Mouse (Mus musculus) MEL (cell line): Measurements from ENCODE around the gene Psmb6. TPM values are rescaled to one million over a fixed set of nuclear protein-coding genes. Genes with fewer than 3 reads are reported as not detected.
"Not testable (repeated sequence)": the region's sequence is repeated elsewhere in the genome, so short reads cannot be mapped to it uniquely, and the experiment has no call there.

Source experiments
- DNase-seq: peaks from one replicate; pipeline ENCODE4 v3.0.0; 2011; ENCODE audit warnings: low read depth, low spot score
- H3K27ac ChIP-seq: 2 replicates; pipeline ENCODE4 v1.5.1; 2012; ENCODE audit warnings: low read depth, mild to moderate bottlenecking, control low read depth, low read length, moderate library complexity; ENCODE audit not compliant: control insufficient read depth
- H3K27me3 ChIP-seq, 2 experiments: fragments of 150-350 bp in 1 of 2; sonication (generic) in 1 of 2; 2 replicates each; pipeline ENCODE4 v1.6.1; 2012; ENCODE audit warnings: low read length in 2 of 2, mild to moderate bottlenecking in 2 of 2, improper control_type of control experiment in 1 of 2, moderate library complexity in 1 of 2; ENCODE audit not compliant: insufficient read depth in 2 of 2, control insufficient read depth in 1 of 2
- H3K36me3 ChIP-seq, 2 experiments: 2 replicates each; pipeline ENCODE4 v1.6.1; 2012 to 2014; ENCODE audit warnings: low read length in 2 of 2, improper control_type of control experiment in 1 of 2, inconsistent platforms in 1 of 2, mild to moderate bottlenecking in 1 of 2; ENCODE audit not compliant: insufficient read depth in 2 of 2, control insufficient read depth in 1 of 2
- H3K4me1 ChIP-seq, 2 experiments: fragments of 150-350 bp in 1 of 2; sonication (generic) in 1 of 2; 2 replicates each; pipeline ENCODE4 v1.6.1; 2012; ENCODE audit warnings: low read length in 2 of 2, improper control_type of control experiment in 1 of 2, mild to moderate bottlenecking in 1 of 2; ENCODE audit not compliant: insufficient read depth in 2 of 2, control insufficient read depth in 1 of 2
- H3K4me3 ChIP-seq, 2 experiments: fragments of 150-350 bp in 1 of 2; sonication (generic) in 1 of 2; 2 replicates each; pipeline ENCODE4 v1.5.1; 2012; ENCODE audit warnings: low read depth in 2 of 2, low read length in 2 of 2, mild to moderate bottlenecking in 2 of 2, moderate library complexity in 2 of 2, control low read depth in 1 of 2, improper control_type of control experiment in 1 of 2; ENCODE audit not compliant: control insufficient read depth in 1 of 2, insufficient read depth in 1 of 2
- H3K79me2 ChIP-seq: 2 replicates; pipeline ENCODE4 v1.6.1; 2012; ENCODE audit warnings: mild to moderate bottlenecking, low read length, moderate library complexity; ENCODE audit not compliant: control insufficient read depth, poor library complexity, insufficient read depth
- H3K9ac ChIP-seq: 2 replicates; pipeline ENCODE4 v1.6.1; 2012; ENCODE audit warnings: low read depth, mild to moderate bottlenecking, control low read depth, low read length, moderate library complexity; ENCODE audit not compliant: control insufficient read depth, poor library complexity, severe bottlenecking
- H3K9me3 ChIP-seq: fragments of 150-350 bp; sonication (generic); replicated peaks from 2 replicates; pipeline ENCODE4 v1.6.1; 2012; ENCODE audit warnings: mild to moderate bottlenecking, low read length, improper control_type of control experiment, moderate library complexity; ENCODE audit not compliant: insufficient read depth
- BHLHE40 ChIP-seq: IDR thresholded peaks from 2 replicates; pipeline ENCODE4 v1.6.1; 2012; ENCODE audit warnings: low read depth, mild to moderate bottlenecking, inconsistent platforms, low read length, improper control_type of control experiment, borderline replicate concordance
- CHD2 ChIP-seq: IDR thresholded peaks from 2 replicates; pipeline ENCODE4 v1.6.1; 2011; ENCODE audit warnings: low read length, improper control_type of control experiment
- CTCF ChIP-seq, 3 experiments: IDR thresholded peaks in 2 of 3; conservative IDR thresholded peaks in 1 of 3; 2 replicates each; pipeline ENCODE4 v1.5.1; 2011 to 2012; ENCODE audit warnings: low read length in 3 of 3, low read depth in 2 of 3, mild to moderate bottlenecking in 2 of 3, improper control_type of control experiment in 1 of 3, inconsistent platforms in 1 of 3, mixed read lengths in 1 of 3, moderate library complexity in 1 of 3; ENCODE audit not compliant: control insufficient read depth in 1 of 3, insufficient read depth in 1 of 3, poor library complexity in 1 of 3, severe bottlenecking in 1 of 3
- ELF1 ChIP-seq: IDR thresholded peaks from 2 replicates; pipeline ENCODE4 v1.6.1; 2014; ENCODE audit warnings: low read depth, mild to moderate bottlenecking, inconsistent platforms, low read length, improper control_type of control experiment, moderate library complexity
- EP300 ChIP-seq, 2 experiments: IDR thresholded peaks; 2 replicates each; pipeline ENCODE4 v1.6.1; 2011; ENCODE audit warnings: improper control_type of control experiment in 2 of 2, low read length in 2 of 2, low read depth in 1 of 2, mild to moderate bottlenecking in 1 of 2
- ETS1 ChIP-seq: IDR thresholded peaks from 2 replicates; pipeline ENCODE4 v1.6.1; 2012; ENCODE audit warnings: low read depth, mild to moderate bottlenecking, inconsistent platforms, low read length, improper control_type of control experiment, moderate library complexity
- GABPA ChIP-seq: IDR thresholded peaks from 2 replicates; pipeline ENCODE4 v1.6.1; 2012; ENCODE audit warnings: low read depth, mild to moderate bottlenecking, inconsistent platforms, low read length, improper control_type of control experiment, moderate library complexity
- GATA1 ChIP-seq: IDR thresholded peaks from 2 replicates; pipeline ENCODE4 v1.6.1; 2011; ENCODE audit warnings: low read depth, low read length, improper control_type of control experiment
- HCFC1 ChIP-seq: IDR thresholded peaks from 2 replicates; pipeline ENCODE4 v1.6.1; 2012; ENCODE audit warnings: low read depth, mild to moderate bottlenecking, inconsistent platforms, low read length, improper control_type of control experiment, moderate library complexity
- MAFK ChIP-seq: IDR thresholded peaks from 2 replicates; pipeline ENCODE4 v1.6.1; 2011; ENCODE audit warnings: low read depth, mild to moderate bottlenecking, low read length, improper control_type of control experiment, borderline replicate concordance
- MAX ChIP-seq: IDR thresholded peaks from 2 replicates; pipeline ENCODE4 v1.6.1; 2011; ENCODE audit warnings: low read length, improper control_type of control experiment
- MXI1 ChIP-seq: IDR thresholded peaks from 2 replicates; pipeline ENCODE4 v1.6.1; 2011; ENCODE audit warnings: mild to moderate bottlenecking, low read depth, low read length, improper control_type of control experiment
- MYB ChIP-seq: IDR thresholded peaks from 2 replicates; pipeline ENCODE4 v1.6.1; 2011; ENCODE audit warnings: mild to moderate bottlenecking, low read depth, low read length, improper control_type of control experiment
- MYC ChIP-seq: IDR thresholded peaks from 2 replicates; pipeline ENCODE4 v1.6.1; 2011; ENCODE audit warnings: low read depth, mild to moderate bottlenecking, low read length, improper control_type of control experiment, moderate library complexity
- NELFE ChIP-seq: IDR thresholded peaks from 2 replicates; pipeline ENCODE4 v1.6.1; 2011; ENCODE audit warnings: low read depth, low read length, improper control_type of control experiment
- NRF1 ChIP-seq: IDR thresholded peaks from 2 replicates; pipeline ENCODE4 v1.6.1; 2014; ENCODE audit warnings: low read depth, mild to moderate bottlenecking, inconsistent platforms, low read length, improper control_type of control experiment, moderate library complexity; ENCODE audit not compliant: poor library complexity, insufficient read depth, severe bottlenecking
- POLR2AphosphoS5 ChIP-seq: IDR thresholded peaks from 2 replicates; pipeline ENCODE4 v1.6.1; 2012; ENCODE audit warnings: low read depth, borderline replicate concordance, mild to moderate bottlenecking, inconsistent platforms, low read length, moderate library complexity, mixed read lengths
- SMC3 ChIP-seq: IDR thresholded peaks from 2 replicates; pipeline ENCODE4 v1.6.1; 2011; ENCODE audit warnings: low read depth, low read length, improper control_type of control experiment
- TAL1 ChIP-seq: IDR thresholded peaks from 2 replicates; pipeline ENCODE4 v1.6.1; 2012; ENCODE audit warnings: mild to moderate bottlenecking, inconsistent platforms, low read length, moderate library complexity, mixed read lengths
- UBTF ChIP-seq: IDR thresholded peaks from 2 replicates; pipeline ENCODE4 v1.6.1; 2012; ENCODE audit warnings: low read depth, mild to moderate bottlenecking, inconsistent platforms, low read length, improper control_type of control experiment, moderate library complexity, borderline replicate concordance; ENCODE audit not compliant: insufficient read depth
- ZKSCAN1 ChIP-seq: IDR thresholded peaks from 2 replicates; pipeline ENCODE4 v1.6.1; 2012; ENCODE audit warnings: low read depth, mild to moderate bottlenecking, inconsistent platforms, low read length, improper control_type of control experiment, moderate library complexity
- ZMIZ1 ChIP-seq: IDR thresholded peaks from 2 replicates; pipeline ENCODE4 v1.6.1; 2012; ENCODE audit warnings: low read depth, mild to moderate bottlenecking, inconsistent platforms, low read length, improper control_type of control experiment, moderate library complexity
- ZNF384 ChIP-seq: IDR thresholded peaks from 2 replicates; pipeline ENCODE4 v1.6.1; 2012; ENCODE audit warnings: low read depth, mild to moderate bottlenecking, inconsistent platforms, low read length, improper control_type of control experiment
- polyA plus RNA-seq, 2 experiments: library from polyadenylated mRNA; stranded (reverse) in 1 of 2; unstranded in 1 of 2; fragments of >175 nt in 1 of 2; fragments of >200 nt in 1 of 2; gene quantifications; 2 replicates each; pipeline versions ENCODE4 v1.2.1 to v1.2.4; 2012; ENCODE audit warnings: low replicate concordance in 2 of 2, low read depth in 1 of 2; ENCODE audit not compliant: insufficient read length in 2 of 2, insufficient read depth in 1 of 2, missing spikeins in 1 of 2
- total RNA-seq: library from RNA; depleted of rRNA; stranded (reverse); fragments of 300-350 nt; gene quantifications from 2 replicates; pipeline ENCODE4 v1.2.3, GENCODE M21; 2012

Gene Psmb6
- total and polyA plus RNA-seq, 3 experiments: 462 to 602 TPM; not detected in 1

DNA sequence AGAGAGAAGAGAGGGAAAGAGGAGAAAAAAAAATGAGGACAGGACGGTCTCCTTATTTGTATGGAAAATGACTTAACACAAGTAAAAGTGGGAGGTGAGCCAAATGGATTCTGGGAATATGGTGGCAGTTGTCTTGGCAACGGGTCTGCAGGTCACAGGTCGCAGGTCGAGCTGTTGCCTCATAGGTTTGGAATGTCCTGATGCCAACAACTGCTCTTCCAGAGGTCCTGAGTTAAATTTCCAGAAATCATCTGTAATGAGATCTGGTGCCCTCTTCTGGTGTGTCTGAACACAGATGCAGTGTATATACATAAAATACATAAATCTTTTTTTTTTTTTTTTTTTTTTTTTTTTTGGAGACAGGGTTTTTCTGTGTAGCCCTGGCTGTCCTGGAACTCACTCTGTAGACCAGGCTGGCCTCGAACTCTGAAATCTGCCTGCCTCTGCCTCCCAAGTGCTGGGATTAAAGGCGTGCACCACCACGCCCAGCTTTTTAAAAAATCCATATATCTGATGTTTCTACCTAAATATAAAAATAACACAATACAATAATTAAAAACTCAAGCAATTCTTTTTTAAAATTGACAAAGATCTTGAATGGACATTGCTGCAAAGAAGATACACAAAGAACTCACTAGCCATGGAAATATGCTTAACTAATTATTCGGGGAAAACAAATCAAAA lies 1.7 kb upstream of the Psmb6 start:
- H3K79me2 ChIP-seq: peaks cover 13% of the 10 kb centered on the region
- H3K9me3 ChIP-seq, H3K36me3 ChIP-seq, H3K27ac ChIP-seq, H3K9ac ChIP-seq, DNase-seq, H3K4me3 ChIP-seq, H3K27me3 ChIP-seq: not testable (repeated sequence)
- TF ChIP-seq CTCF (IDR thresholded peaks at IDR 0.05 in 2 of 3, conservative IDR thresholded peaks at IDR 0.05 in 1 of 3; ENCODE audit: control insufficient read depth in 1 of 3, insufficient read depth in 1 of 3, low read depth in 2 of 3, low read length in 3 of 3, poor library complexity in 1 of 3, severe bottlenecking in 1 of 3) (peak in 2 of 3 experiments; percentile 6 to 14; a peak in 2 of 6 replicates), ZNF384 (peak; percentile 87)
- H3K4me1 ChIP-seq: peaks cover 3 to 15% of the 10 kb centered on the region in 2 experiments

DNA sequence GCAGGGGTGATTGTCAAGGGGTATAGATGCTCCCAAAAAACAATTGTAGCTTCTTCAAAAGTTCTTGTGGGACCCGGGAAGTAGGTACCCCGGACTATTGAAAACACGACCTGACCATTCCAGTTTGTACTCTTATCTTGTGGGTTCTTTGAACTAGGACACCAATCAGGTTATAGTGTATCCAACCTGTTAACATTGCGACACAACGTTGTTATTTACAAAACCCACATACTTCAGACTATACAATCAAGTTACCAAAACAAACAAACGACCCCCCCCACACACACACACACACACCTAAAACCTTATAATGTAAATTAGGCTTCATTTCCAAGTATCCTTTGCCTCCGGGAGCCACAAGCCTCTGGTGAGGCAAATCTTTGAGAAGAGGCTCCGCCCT lies 385 bp upstream of the Psmb6 start:
- H3K36me3 ChIP-seq: peaks cover 3 to 5% of the 10 kb centered on the region in 2 experiments; a peak in 3 of 4 replicates
- TF ChIP-seq NRF1 (no peak), GATA1 (no peak), ELF1 (no peak), NELFE (no peak), TAL1 (no peak), ZNF384 (no peak)
- H3K9me3 ChIP-seq: no peaks in the 10 kb centered on the region
- peak overlapping the region; percentile 36; the same call in 1 of the 2 replicates for H3K27ac ChIP-seq
- H3K4me1 ChIP-seq: peaks cover 0 to 7% of the 10 kb centered on the region in 2 experiments; a peak in 1 of 4 replicates
- peaks cover 13% of the 10 kb centered on the region for H3K79me2 ChIP-seq
- no peaks in the 10 kb centered on the region for H3K27me3 ChIP-seq
- H3K4me3 ChIP-seq: peak overlapping the region; percentile 45 to 53
- H3K9ac ChIP-seq: peak overlapping the region; percentile 62
- DNase-seq: no peak

DNA sequence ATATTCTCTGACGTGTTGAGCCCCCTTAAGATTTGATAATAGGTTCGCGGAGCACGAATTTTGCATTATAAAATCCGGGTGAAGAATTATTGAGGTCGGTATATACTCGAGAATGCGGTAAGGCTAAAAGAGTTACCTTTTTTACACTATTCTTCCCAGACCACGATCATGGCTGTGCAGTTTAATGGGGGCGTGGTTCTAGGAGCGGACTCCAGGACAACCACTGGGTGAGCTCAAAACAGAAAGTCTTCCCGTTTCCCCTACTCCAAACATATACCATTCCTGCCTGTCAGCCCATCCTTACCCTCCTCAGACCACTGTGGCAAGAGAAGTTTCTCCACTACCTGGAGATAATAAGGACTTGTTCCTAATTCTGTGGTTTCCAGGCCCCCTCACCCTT lies 559 bp downstream of the Psmb6 start:
- Histone ChIP-seq H3K9ac (peak overlapping the region; percentile 91), H3K4me1 (peaks cover 0 to 7% of the 10 kb centered on the region in 2 experiments; a peak in 1 of 4 replicates), H3K27me3 (no peaks in the 10 kb centered on the region), H3K79me2 (peaks cover 13% of the 10 kb centered on the region), H3K9me3 (no peaks in the 10 kb centered on the region), H3K36me3 (peaks cover 3 to 5% of the 10 kb centered on the region in 2 experiments; a peak in 3 of 4 replicates), H3K27ac (peak overlapping the region; percentile 59; the same call in 1 of the 2 replicates), H3K4me3 (peak overlapping the region; percentile 87 to 89)
- peak; percentile 60 for DNase-seq
- TF ChIP-seq UBTF: no peak
- no peak for TF ChIP-seq MYC
- no peak for TF ChIP-seq EP300 (IDR thresholded peaks at IDR 0.05; ENCODE audit: low read depth in 1 of 2, low read length in 2 of 2)
- no peak for TF ChIP-seq CHD2
- TF ChIP-seq POLR2AphosphoS5: no peak
- no peak for TF ChIP-seq ELF1
- TF ChIP-seq TAL1: no peak
- no peak for TF ChIP-seq ETS1
- no peak for TF ChIP-seq ZMIZ1
- TF ChIP-seq SMC3: no peak
- TF ChIP-seq ZKSCAN1: no peak
- TF ChIP-seq MAFK: no peak
- TF ChIP-seq MXI1: no peak; the same call in 1 of the 2 replicates
- TF ChIP-seq HCFC1: no peak
- TF ChIP-seq MAX: no peak
- TF ChIP-seq BHLHE40: no peak
- TF ChIP-seq MYB: no peak
- no peak; a peak in 1 of 6 replicates for TF ChIP-seq CTCF (IDR thresholded peaks at IDR 0.05 in 2 of 3, conservative IDR thresholded peaks at IDR 0.05 in 1 of 3; ENCODE audit: control insufficient read depth in 1 of 3, insufficient read depth in 1 of 3, low read depth in 2 of 3, low read length in 3 of 3, poor library complexity in 1 of 3, severe bottlenecking in 1 of 3)
- no peak for TF ChIP-seq GABPA
- TF ChIP-seq, all 39 proteins: peak for 0
